27 mouse cellular contexts compared by ENCODE assay signal in the genomic region with DNA sequence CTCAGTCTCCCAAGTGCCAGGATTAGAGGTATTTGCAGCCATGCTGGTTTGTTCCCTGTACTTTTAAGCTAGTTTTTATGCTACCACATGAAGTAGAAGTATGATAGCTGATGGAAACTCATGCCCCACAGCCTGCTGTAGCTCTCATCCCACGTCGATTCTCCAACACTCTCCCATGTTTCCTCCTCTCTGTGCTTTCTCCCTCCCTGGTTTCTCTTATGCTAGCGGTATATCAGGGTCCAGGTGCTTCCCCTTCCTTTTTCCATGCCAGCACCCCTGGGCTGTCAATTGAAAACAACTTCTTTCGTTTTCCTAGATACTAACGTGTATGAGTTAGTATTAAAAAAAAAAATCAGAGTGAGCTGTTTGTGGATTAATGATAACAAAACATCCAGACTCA.
"Had no signal": no experiment of that assay in that cellular context is flagged by ENCODE, and none has a peak within 500 bp of the region (broad histone marks: within the 10 kb centered on the region; RNA-seq: fewer than 3 reads in every experiment).

No protein-coding gene starts in this region.

- H3K9me3 ChIP-seq: embryonic facial prominence, embryonic 10.5 days; embryonic facial prominence, embryonic 12.5 days; embryonic facial prominence, embryonic 13.5 days; embryonic facial prominence, embryonic 15.5 days; forebrain, embryonic 10.5 days; forebrain, embryonic 12.5 days; forebrain, embryonic 13.5 days; forebrain, embryonic 15.5 days had no signal

- H3K4me3 ChIP-seq: embryonic facial prominence, embryonic 10.5 days; embryonic facial prominence, embryonic 12.5 days; embryonic facial prominence, embryonic 13.5 days; embryonic facial prominence, embryonic 15.5 days; erythroblast, embryonic 14.5 days; forebrain, embryonic 10.5 days; forebrain, embryonic 12.5 days; forebrain, embryonic 13.5 days; forebrain, embryonic 15.5 days; gastrocnemius, adult 2 months; heart, adult 2 months had no signal

- ATAC-seq: forebrain, embryonic 13.5 days; forebrain, embryonic 14.5 days; forebrain, embryonic 15.5 days; forebrain, embryonic 16.5 days; forebrain, postnatal 0 days had no signal

- H3K9ac ChIP-seq: embryonic facial prominence, embryonic 12.5 days; embryonic facial prominence, embryonic 13.5 days; embryonic facial prominence, embryonic 15.5 days; forebrain, embryonic 12.5 days; forebrain, embryonic 13.5 days; forebrain, embryonic 15.5 days; forebrain, postnatal 0 days had no signal

- H3K4me1 ChIP-seq: embryonic facial prominence, embryonic 12.5 days; embryonic facial prominence, embryonic 13.5 days; embryonic facial prominence, embryonic 15.5 days; forebrain, embryonic 10.5 days; forebrain, embryonic 12.5 days; forebrain, embryonic 13.5 days; forebrain, embryonic 15.5 days had no signal

- H3K27me3 ChIP-seq: embryonic facial prominence, embryonic 12.5 days; embryonic facial prominence, embryonic 13.5 days; embryonic facial prominence, embryonic 15.5 days; forebrain, embryonic 12.5 days; forebrain, embryonic 13.5 days; forebrain, embryonic 15.5 days had no signal

- H3K4me2 ChIP-seq: embryonic facial prominence, embryonic 12.5 days; embryonic facial prominence, embryonic 13.5 days; embryonic facial prominence, embryonic 15.5 days; forebrain, embryonic 12.5 days; forebrain, embryonic 13.5 days; forebrain, embryonic 15.5 days had no signal

- DNase-seq: cerebellum, adult 2 months; cerebellum, adult 8-10 months; cerebellum, adult 9-10 months; cerebellum, adult 9-11 months; cerebellum, postnatal 10 days; cerebellum, postnatal 14 days; cerebellum, postnatal 25 days; cerebellum, postnatal 36 days; embryo, embryonic 11 days; forebrain, postnatal 0 days; gastrocnemius, adult 2 months; gastrocnemius, postnatal 10 days; gastrocnemius, postnatal 25 days; gastrocnemius, postnatal 36 days; heart, adult 18-20 months; heart, adult 2 months had no signal

- H3K36me3 ChIP-seq: embryonic facial prominence, embryonic 10.5 days; embryonic facial prominence, embryonic 12.5 days; embryonic facial prominence, embryonic 15.5 days; forebrain, embryonic 10.5 days; forebrain, embryonic 12.5 days; forebrain, embryonic 15.5 days had no signal

- H3K27ac ChIP-seq: embryonic facial prominence, embryonic 10.5 days; embryonic facial prominence, embryonic 12.5 days; embryonic facial prominence, embryonic 13.5 days; embryonic facial prominence, embryonic 15.5 days; forebrain, embryonic 10.5 days; forebrain, embryonic 12.5 days; forebrain, embryonic 13.5 days; forebrain, embryonic 15.5 days; gastrocnemius, adult 2 months; heart, adult 2 months had no signal
